8 mouse cellular contexts compared by ENCODE assay signal in the genomic region with DNA sequence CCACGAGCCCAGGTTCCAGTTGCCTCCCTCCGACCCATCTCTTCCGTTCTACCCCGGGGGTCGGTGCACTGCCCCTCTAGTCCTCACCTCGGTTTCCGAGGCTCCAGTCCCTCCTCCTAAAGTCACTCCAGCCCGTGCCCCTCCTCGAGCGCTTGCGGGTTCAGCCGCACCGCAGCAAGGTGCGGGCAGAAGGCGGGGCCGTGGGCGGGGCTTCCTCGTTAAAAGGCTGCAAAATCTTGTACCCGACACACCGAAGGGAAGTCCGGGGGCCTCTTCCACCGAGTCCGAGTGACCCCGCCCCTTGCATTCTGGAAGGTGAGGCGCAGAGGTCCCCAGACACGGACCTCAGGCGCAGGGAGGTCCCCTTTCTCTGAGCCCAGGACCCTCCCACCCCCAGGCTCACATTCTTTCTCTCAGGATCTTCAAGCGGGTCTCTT. TPM values are rescaled to one million over a fixed set of nuclear protein-coding genes. Genes with fewer than 3 reads are reported as not detected.
DNase-seq lines count a peak whose midpoint lies in the region; ATAC-seq and TF ChIP-seq lines count a peak whose summit lies in the region.

Gene Klk8 (plus strand): TSS at position 245 of the 437 bp plus-strand sequence.

- no peak for TF ChIP-seq CTCF in spleen, adult 2 months (IDR thresholded peaks at IDR 0.05; ENCODE audit: extremely low read depth, insufficient read depth, insufficient read length, insufficient replicate concordance)

- peak within 1 kb of the TSS; percentile 79 for H3K4me2 ChIP-seq in forebrain, embryonic 11.5 days (ENCODE audit: low read depth, low read length, severe bottlenecking)
- peak within 1 kb of the TSS; percentile 77 for H3K4me2 ChIP-seq in hindbrain, embryonic 14.5 days (replicated peaks)
- peak within 1 kb of the TSS; percentile 79 for H3K4me2 ChIP-seq in limb, embryonic 14.5 days (replicated peaks; ENCODE audit: low read depth, low read length, severe bottlenecking)
- peak within 1 kb of the TSS; percentile 78 for H3K4me2 ChIP-seq in midbrain, embryonic 13.5 days (replicated peaks)

- peak within 1 kb of the TSS; percentile 33 for H3K9ac ChIP-seq in forebrain, embryonic 11.5 days (ENCODE audit: low read length)
- peak within 1 kb of the TSS; percentile 61 for H3K9ac ChIP-seq in hindbrain, embryonic 14.5 days
- peak within 1 kb of the TSS; percentile 46 for H3K9ac ChIP-seq in limb, embryonic 14.5 days (ENCODE audit: low read depth, low read length, severe bottlenecking)
- peak within 1 kb of the TSS; percentile 51 for H3K9ac ChIP-seq in midbrain, embryonic 13.5 days (replicated peaks)

- H3K9me3 ChIP-seq in forebrain, embryonic 11.5 days (ENCODE audit: control insufficient read depth, low read length) = no peaks in the 10 kb centered on the region
- no peaks in the 10 kb centered on the region for H3K9me3 ChIP-seq in hindbrain, embryonic 14.5 days (ENCODE audit: control insufficient read depth, low read length)
- no peaks in the 10 kb centered on the region for H3K9me3 ChIP-seq in limb, embryonic 14.5 days (ENCODE audit: control insufficient read depth, low read length)
- H3K9me3 ChIP-seq in midbrain, embryonic 13.5 days = no peaks in the 10 kb centered on the region

- TF ChIP-seq POLR2A in spleen, adult 2 months (IDR thresholded peaks at IDR 0.05; ENCODE audit: low read depth, low read length) = no peak
- TF ChIP-seq POLR2A in limb, embryonic 14.5 days (IDR thresholded peaks at IDR 0.05; ENCODE audit: borderline replicate concordance, extremely low read depth, insufficient read depth, insufficient read length) = no peak

- DNase-seq in spleen, adult 2 months (ENCODE audit: low read depth in 1 of 2, low spot score in 2 of 2) = peak in 1 of 2 experiments; percentile 26
- no peak for DNase-seq in spleen, adult 12 weeks (ENCODE audit: low spot score)
- peak; percentile 65 for DNase-seq in forebrain, embryonic 11.5 days (ENCODE audit: low spot score)
- no peak for DNase-seq in hindbrain, embryonic 14.5 days (ENCODE audit: low spot score)
- DNase-seq in limb, embryonic 14.5 days (ENCODE audit: low spot score) = no peak
- DNase-seq in thymus, postnatal 36 days = peak; percentile 51 to 60
- DNase-seq in adrenal gland, postnatal 4 days (ENCODE audit: low spot score in 2 of 2) = no peak

- H3K36me3 ChIP-seq in spleen, adult 2 months (ENCODE audit: control insufficient read depth, insufficient read depth, low read length) = no peaks in the 10 kb centered on the region
- no peaks in the 10 kb centered on the region for H3K36me3 ChIP-seq in forebrain, embryonic 11.5 days (ENCODE audit: control insufficient read depth, insufficient read depth, low read length)
- no peaks in the 10 kb centered on the region for H3K36me3 ChIP-seq in hindbrain, embryonic 14.5 days (replicated peaks; ENCODE audit: control insufficient read depth, insufficient read depth)
- no peaks in the 10 kb centered on the region for H3K36me3 ChIP-seq in limb, embryonic 14.5 days (ENCODE audit: control insufficient read depth, insufficient read depth, low read length)
- H3K36me3 ChIP-seq in midbrain, embryonic 13.5 days = no peaks in the 10 kb centered on the region

- H3K27ac ChIP-seq in spleen, adult 2 months (ENCODE audit: insufficient read depth, low read length) = no peak within 1 kb of the TSS
- H3K27ac ChIP-seq in forebrain, embryonic 11.5 days (ENCODE audit: low read depth, low read length) = no peak within 1 kb of the TSS
- no peak within 1 kb of the TSS for H3K27ac ChIP-seq in hindbrain, embryonic 14.5 days
- no peak within 1 kb of the TSS for H3K27ac ChIP-seq in limb, embryonic 14.5 days (replicated peaks; ENCODE audit: low read depth, low read length)
- no peak within 1 kb of the TSS for H3K27ac ChIP-seq in midbrain, embryonic 13.5 days

- whole genome bisulfite sequencing in spleen, adult 2 months = under 1% methylated on average over 28 of the region's 28 CpGs
- WGBS in forebrain, embryonic 11.5 days = under 1% methylated on average over 28 of the region's 28 CpGs
- 1% methylated on average over 28 of the region's 28 CpGs for WGBS in hindbrain, embryonic 14.5 days
- WGBS in limb, embryonic 14.5 days = 1% methylated on average over 27 of the region's 28 CpGs
- under 1% methylated on average over 28 of the region's 28 CpGs for WGBS in midbrain, embryonic 13.5 days

- H3K4me1 ChIP-seq in spleen, adult 2 months (ENCODE audit: control insufficient read depth, insufficient read depth, insufficient read length) = no peaks in the 10 kb centered on the region; the same call in 1 of the 2 replicates
- no peaks in the 10 kb centered on the region for H3K4me1 ChIP-seq in forebrain, embryonic 11.5 days (replicated peaks; ENCODE audit: control insufficient read depth, insufficient read depth, low read length)
- peaks cover 10% of the 10 kb centered on the region for H3K4me1 ChIP-seq in hindbrain, embryonic 14.5 days (replicated peaks; ENCODE audit: control insufficient read depth, insufficient read depth, low read length)
- peaks cover 11% of the 10 kb centered on the region; the same call in 1 of the 2 replicates for H3K4me1 ChIP-seq in limb, embryonic 14.5 days (ENCODE audit: control insufficient read depth, insufficient read depth, low read length)
- peaks cover 17% of the 10 kb centered on the region for H3K4me1 ChIP-seq in midbrain, embryonic 13.5 days (replicated peaks)

- peak; percentile 51 for ATAC-seq in forebrain, embryonic 11.5 days (replicated peaks; ENCODE audit: low FRiP score)
- ATAC-seq in hindbrain, embryonic 14.5 days (ENCODE audit: low FRiP score) = peak; percentile 19; the same call in 1 of the 2 replicates
- peak; percentile 34; the same call in 1 of the 2 replicates for ATAC-seq in limb, embryonic 14.5 days (ENCODE audit: low FRiP score, low read depth)
- ATAC-seq in midbrain, embryonic 13.5 days = peak; percentile 46

- H3K27me3 ChIP-seq in spleen, adult 2 months (ENCODE audit: control insufficient read depth, insufficient read depth, low read length) = no peaks in the 10 kb centered on the region
- H3K27me3 ChIP-seq in forebrain, embryonic 11.5 days (ENCODE audit: control insufficient read depth, insufficient read depth, low read length) = peaks cover 12% of the 10 kb centered on the region
- H3K27me3 ChIP-seq in hindbrain, embryonic 14.5 days (ENCODE audit: control insufficient read depth, insufficient read depth, low read length) = peaks cover 42% of the 10 kb centered on the region
- H3K27me3 ChIP-seq in limb, embryonic 14.5 days (ENCODE audit: control insufficient read depth, insufficient read depth, low read length) = peaks cover 7% of the 10 kb centered on the region; the same call in 1 of the 2 replicates
- peaks cover 45% of the 10 kb centered on the region for H3K27me3 ChIP-seq in midbrain, embryonic 13.5 days

- H3K4me3 ChIP-seq in spleen, adult 2 months (ENCODE audit: extremely low read depth, insufficient read depth, insufficient read length) = peak within 1 kb of the TSS; percentile 59; the same call in 1 of the 2 replicates
- peak within 1 kb of the TSS; percentile 37 for H3K4me3 ChIP-seq in forebrain, embryonic 11.5 days (ENCODE audit: low read depth, low read length)
- peak within 1 kb of the TSS; percentile 46 for H3K4me3 ChIP-seq in hindbrain, embryonic 14.5 days (replicated peaks; ENCODE audit: low read length)
- H3K4me3 ChIP-seq in limb, embryonic 14.5 days (replicated peaks; ENCODE audit: low read length) = peak within 1 kb of the TSS; percentile 48
- H3K4me3 ChIP-seq in midbrain, embryonic 13.5 days (replicated peaks) = peak within 1 kb of the TSS; percentile 49

RNA-seq across cellular contexts. Expression of gene Klk8, which starts in this region (rescaled TPM):
- polyA plus RNA-seq in spleen, adult 2 months (2012; rRNA removed) = 12.3 and 13.5 TPM in 2 replicates
- 9.1 and 12.1 TPM in 2 replicates for polyA plus RNA-seq in forebrain, embryonic 11.5 days (2014; fragmentation: Nextera tagmentation; extraction: Ambion mirVana)
- 12.1 and 12.5 TPM in 2 replicates for polyA plus RNA-seq in hindbrain, embryonic 14.5 days (2014; fragmentation: Nextera tagmentation; extraction: Ambion mirVana)
- 12.6 and 18.4 TPM in 2 replicates for polyA plus RNA-seq in limb, embryonic 14.5 days (2012; rRNA removed)
- 30.5 and 34.7 TPM in 2 replicates for polyA plus RNA-seq in limb, embryonic 14.5 days (2014; fragmentation: Nextera tagmentation; extraction: Ambion mirVana)
- polyA plus RNA-seq in midbrain, embryonic 13.5 days (2015; fragmentation: Nextera tagmentation; extraction: Ambion mirVana) = 4.5 and 4.9 TPM in 2 replicates
- total RNA-seq in adrenal gland, postnatal 4 days (2021) = 1 to 10 TPM; 4.9 to 6.1 TPM

Comparison
In these comparisons a context has a peak if more than half of its experiments do, and no peak if none do; other contexts are left out.
1. DNase-seq: peak in forebrain, embryonic 11.5 days (single experiment) and thymus, postnatal 36 days (2 of 2); none in spleen, adult 12 weeks (single experiment), hindbrain, embryonic 14.5 days (single experiment), limb, embryonic 14.5 days (single experiment) and adrenal gland, postnatal 4 days (0 of 2).
2. Peak in every context shown above with its lines, with median percentiles within 50 percentile points of each other: H3K4me3 ChIP-seq, ATAC-seq, H3K4me2 ChIP-seq and H3K9ac ChIP-seq.